Mouse (Mus musculus) forebrain, embryonic 13.5 days (tissue): ENCODE data around the gene Mrpl21. TPM values are rescaled to one million over a fixed set of nuclear protein-coding genes. Genes with fewer than 3 reads are reported as not detected.

Experiments used
- ATAC-seq: fragments of 200-750 bp; cut with Nextera tagmentation; 2 replicates; pipeline ENCODE4 v1.8.0; 2017
- H3K27ac ChIP-seq: fragments of 300-500 bp; sonication (generic); 2 replicates; pipeline ENCODE4 v1.5.1; 2015; ENCODE audit warnings: inconsistent platforms, mild to moderate bottlenecking, moderate library complexity
- H3K27me3 ChIP-seq: fragments of 300-500 bp; sonication (generic); 2 replicates; pipeline ENCODE4 v1.6.1; 2015; ENCODE audit warnings: mild to moderate bottlenecking, inconsistent platforms
- H3K36me3 ChIP-seq: fragments of 300-500 bp; sonication (generic); 2 replicates; pipeline ENCODE4 v1.6.1; 2015; ENCODE audit warnings: mild to moderate bottlenecking, inconsistent platforms; ENCODE audit not compliant: poor library complexity, severe bottlenecking
- H3K4me1 ChIP-seq: fragments of 300-500 bp; sonication (generic); 2 replicates; pipeline ENCODE4 v1.6.1; 2015; ENCODE audit warnings: inconsistent platforms
- H3K4me2 ChIP-seq: fragments of 300-500 bp; sonication (generic); 2 replicates; pipeline ENCODE4 v1.6.1; 2015; ENCODE audit warnings: inconsistent platforms, mild to moderate bottlenecking, moderate library complexity
- H3K4me3 ChIP-seq: fragments of 300-500 bp; sonication (generic); 2 replicates; pipeline ENCODE4 v1.5.1; 2015; ENCODE audit warnings: mild to moderate bottlenecking, inconsistent platforms
- H3K9ac ChIP-seq: fragments of 300-500 bp; sonication (generic); 2 replicates; pipeline ENCODE4 v1.6.1; 2015; ENCODE audit warnings: mild to moderate bottlenecking, inconsistent platforms
- H3K9me3 ChIP-seq: fragments of 300-500 bp; sonication (generic); replicated peaks from 2 replicates; pipeline ENCODE4 v1.6.1; 2016; ENCODE audit warnings: inconsistent platforms
- WGBS: fragments of 180-500 bp; shearing (Covaris S2); methylation state at CpG from one replicate; pipeline ENCODE4 v1.1.7; 2015; 5-methylcytosine and 5-hydroxymethylcytosine counted together
- microRNA-seq: library from miRNA; unstranded; fragments of <30 nt; microRNA quantifications from one replicate; pipeline ENCODE4, GENCODE M21; 2016
- polyA plus RNA-seq: library from polyadenylated mRNA; unstranded; fragments of >200 nt; fragmentation: Nextera tagmentation; extraction: Ambion mirVana; gene quantifications from 2 replicates; pipeline ENCODE4 v1.2.1, GENCODE M21; 2015

Gene Mrpl21
- polyA plus RNA-seq, 1 experiment from 2014 or later: 133 TPM

DNA sequence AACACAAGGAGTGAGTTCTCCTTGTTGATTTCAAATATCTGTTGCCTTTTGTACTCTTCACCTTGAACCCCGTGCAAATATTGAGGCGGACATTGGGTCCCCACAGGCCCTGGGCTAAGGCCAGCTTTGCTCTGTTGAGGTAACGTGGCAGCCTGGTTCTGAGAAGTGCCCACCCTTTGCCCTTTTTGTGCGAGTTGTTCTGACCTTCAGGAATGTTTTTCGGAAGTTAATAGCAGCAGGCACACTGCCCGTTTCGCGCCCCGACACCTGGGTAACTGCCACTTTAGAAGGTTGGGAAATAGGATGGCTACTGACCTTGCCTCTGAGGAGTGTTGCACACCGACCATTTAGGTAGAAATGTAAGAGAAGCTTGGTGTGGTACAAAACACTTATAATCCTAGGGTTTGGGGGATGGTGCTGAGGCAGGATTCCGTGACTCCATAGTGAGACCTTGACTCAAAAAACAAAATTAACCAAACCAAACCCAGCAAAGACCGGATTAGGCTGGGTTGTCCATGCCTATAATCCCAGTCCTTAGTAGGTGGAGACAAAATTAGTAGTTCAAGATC, 43.9 kb downstream of the Mrpl21 start:
- no peaks in the 10 kb centered on the region for H3K36me3 ChIP-seq
- WGBS: 85% methylated on average over 12 of the region's 12 CpGs
- no peak overlapping the region; the same call in 1 of the 2 replicates for H3K27ac ChIP-seq
- no peak for ATAC-seq
- H3K4me2 ChIP-seq: peak overlapping the region; percentile 96; the same call in 1 of the 2 replicates
- no peak overlapping the region for H3K4me3 ChIP-seq
- H3K9me3 ChIP-seq: no peaks in the 10 kb centered on the region
- peaks cover 40% of the 10 kb centered on the region for H3K4me1 ChIP-seq
- peaks cover 28% of the 10 kb centered on the region for H3K27me3 ChIP-seq
- no peak overlapping the region for H3K9ac ChIP-seq

DNA sequence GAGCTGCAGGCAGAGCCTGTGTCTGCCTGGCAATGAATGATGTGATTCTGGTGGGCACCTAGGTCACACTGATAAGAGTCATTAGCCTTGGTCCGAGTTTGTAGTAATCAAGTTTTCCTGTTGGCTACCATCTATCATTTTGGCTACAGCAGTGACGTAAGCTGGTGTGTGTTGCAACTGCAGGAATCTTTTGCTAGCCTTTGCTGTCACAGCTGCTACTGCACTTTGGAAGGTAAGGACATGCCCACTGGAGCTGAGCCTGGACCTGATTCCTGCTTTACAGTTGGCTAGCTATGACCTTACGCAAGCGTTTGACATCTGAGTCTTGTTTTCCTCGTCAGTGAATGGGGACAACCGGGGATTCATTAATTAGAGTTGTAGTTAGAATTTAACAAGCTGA, 50.5 kb downstream of the Mrpl21 start:
- Histone ChIP-seq H3K27me3 (no peaks in the 10 kb centered on the region), H3K27ac (no peak overlapping the region), H3K9ac (no peak overlapping the region), H3K4me3 (no peak overlapping the region), H3K36me3 (no peaks in the 10 kb centered on the region), H3K4me1 (peaks cover 11% of the 10 kb centered on the region), H3K4me2 (no peak overlapping the region), H3K9me3 (no peaks in the 10 kb centered on the region)
- 71% methylated on average over 6 of the region's 6 CpGs for WGBS
- ATAC-seq: no peak

DNA sequence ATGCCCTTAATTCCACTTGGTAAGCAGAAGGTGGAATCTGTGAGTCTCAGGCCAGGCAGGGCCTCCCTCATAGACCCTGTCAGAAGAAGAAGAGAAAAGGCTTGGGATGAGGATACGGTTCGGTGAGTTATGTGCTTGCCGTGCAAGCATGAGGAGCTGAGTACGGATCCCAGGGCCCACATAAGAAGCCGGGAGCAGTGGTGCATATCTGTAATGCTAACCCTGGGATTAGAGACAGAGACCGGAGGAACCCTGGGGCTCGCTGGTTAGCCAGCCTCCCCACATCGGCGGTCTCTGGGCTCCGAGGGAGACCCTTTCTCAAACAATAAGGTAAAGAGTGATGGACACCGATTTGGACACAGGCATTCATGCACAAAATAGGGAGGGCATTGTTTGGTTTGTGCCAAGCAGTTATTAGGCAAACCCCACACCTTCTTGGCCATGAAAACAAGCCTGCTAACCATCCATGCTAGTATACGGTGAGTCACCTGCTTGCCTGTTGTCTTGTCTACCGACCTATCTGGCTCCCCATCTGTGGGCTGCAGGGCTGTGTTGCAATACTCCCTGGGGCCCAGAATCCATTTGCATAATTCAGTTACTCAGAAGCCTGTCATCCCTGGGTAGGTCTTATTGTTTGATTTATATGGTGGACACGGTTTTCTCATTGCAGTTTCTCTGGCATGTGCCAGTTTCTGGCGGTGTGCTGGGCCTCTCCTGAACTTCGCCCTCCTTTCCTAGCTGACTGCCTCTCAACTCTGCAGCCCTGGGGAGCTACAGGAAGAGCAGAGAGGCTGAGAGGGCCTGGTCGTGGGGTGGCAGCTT, 51.2 kb downstream of the Mrpl21 start:
- no peak for ATAC-seq
- no peak overlapping the region for H3K4me2 ChIP-seq
- peaks cover 11% of the 10 kb centered on the region for H3K4me1 ChIP-seq
- no peaks in the 10 kb centered on the region for H3K36me3 ChIP-seq
- no peak overlapping the region for H3K9ac ChIP-seq
- H3K9me3 ChIP-seq: no peaks in the 10 kb centered on the region
- H3K27ac ChIP-seq: no peak overlapping the region
- WGBS: 46% methylated on average over 17 of the region's 17 CpGs
- H3K4me3 ChIP-seq: no peak overlapping the region
- H3K27me3 ChIP-seq: no peaks in the 10 kb centered on the region

DNA sequence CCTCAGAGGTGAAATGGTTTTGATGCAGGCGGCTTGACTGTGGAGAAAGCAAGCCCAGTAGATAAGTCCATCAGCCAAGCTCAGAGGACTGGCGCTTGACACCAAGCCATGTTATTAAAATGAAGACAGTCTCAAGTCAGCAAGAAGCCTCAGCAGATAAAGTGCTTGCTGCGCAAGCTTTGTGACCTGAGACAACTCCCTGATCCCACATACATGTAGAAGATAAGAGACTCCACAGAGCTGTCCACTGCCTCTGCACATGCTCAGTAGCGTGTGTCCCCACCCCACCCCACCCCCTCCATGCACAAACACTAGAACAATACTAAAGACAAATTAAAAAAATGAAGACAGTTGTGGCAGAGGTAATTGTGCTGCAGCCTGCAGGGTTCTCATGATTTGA, 51.8 kb downstream of the Mrpl21 start:
- no peak overlapping the region for H3K27ac ChIP-seq

DNA sequence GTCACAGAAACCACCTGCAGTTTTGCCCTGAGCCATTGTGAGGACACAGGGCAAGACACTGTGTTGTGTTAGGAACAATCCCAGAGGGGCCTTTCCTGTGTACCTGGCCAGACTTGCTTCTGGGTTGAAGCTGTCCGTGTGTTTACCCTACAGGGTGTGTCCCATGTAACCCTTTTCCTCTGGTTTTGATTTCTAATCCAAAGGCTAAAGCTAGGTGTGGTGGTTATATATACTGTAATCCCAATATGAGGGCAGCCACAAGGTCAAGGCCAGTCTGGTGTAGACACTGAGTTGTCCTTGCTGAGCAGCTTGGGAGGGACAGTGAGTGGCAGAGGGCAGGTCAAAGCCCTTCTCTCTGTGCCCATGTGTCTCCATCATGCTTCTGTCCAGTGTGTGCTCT, 53.2 kb downstream of the Mrpl21 start:
- no peaks in the 10 kb centered on the region for H3K36me3 ChIP-seq
- H3K4me1 ChIP-seq: peaks cover 11% of the 10 kb centered on the region
- 85% methylated on average over 1 of the region's 1 CpGs for WGBS
- H3K27me3 ChIP-seq: no peaks in the 10 kb centered on the region
- no peak overlapping the region for H3K9ac ChIP-seq
- H3K4me3 ChIP-seq: no peak overlapping the region
- no peaks in the 10 kb centered on the region for H3K9me3 ChIP-seq
- ATAC-seq: no peak
- no peak overlapping the region for H3K27ac ChIP-seq
- H3K4me2 ChIP-seq: no peak overlapping the region

More for the DNA sequence above, 51.8 kb downstream of the Mrpl21 start:
- Histone ChIP-seq H3K4me1 (peaks cover 11% of the 10 kb centered on the region), H3K9ac (no peak overlapping the region), H3K9me3 (no peaks in the 10 kb centered on the region), H3K4me3 (no peak overlapping the region), H3K27me3 (no peaks in the 10 kb centered on the region), H3K4me2 (no peak overlapping the region), H3K36me3 (no peaks in the 10 kb centered on the region)
- 90% methylated on average over 4 of the region's 4 CpGs for WGBS
- no peak for ATAC-seq

DNA sequence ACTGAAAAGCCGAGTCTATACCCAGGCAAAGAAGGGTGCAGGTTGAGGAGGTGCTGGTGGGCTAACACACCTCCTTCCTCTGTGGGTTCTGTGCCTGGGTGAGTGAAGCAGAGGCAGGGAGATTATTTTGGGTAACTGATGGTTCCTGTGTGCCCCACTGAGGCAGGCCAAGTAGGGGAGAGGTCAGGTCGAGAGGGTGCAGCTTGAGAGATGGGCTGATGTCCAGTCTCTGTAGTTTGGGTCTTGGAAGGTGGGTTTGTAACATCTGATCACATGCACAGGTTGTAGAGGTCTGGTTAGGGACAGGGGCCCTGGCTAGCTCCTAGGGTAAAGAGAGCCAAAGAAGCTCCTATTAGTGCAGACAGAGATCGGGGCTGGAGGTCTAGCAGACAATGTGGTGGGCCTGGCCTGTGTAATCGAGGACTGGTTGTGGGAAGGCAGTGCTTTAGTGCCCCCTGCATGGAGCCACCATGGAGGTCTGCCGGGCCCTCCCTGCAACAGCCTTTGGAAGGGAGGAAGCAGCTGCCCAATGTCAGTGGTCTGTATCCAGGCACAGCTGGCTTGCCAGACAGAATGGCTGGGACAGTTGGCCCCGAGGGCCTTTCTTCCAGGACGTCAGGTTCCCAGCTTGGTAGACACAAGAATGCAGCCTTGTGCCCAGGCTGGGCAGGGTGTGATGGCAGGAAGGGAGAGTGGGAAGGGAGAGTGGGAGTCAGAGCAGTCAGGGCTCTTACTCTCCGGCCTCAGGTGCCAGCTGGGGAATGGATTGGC, 54.0 kb downstream of the Mrpl21 start:
- Histone ChIP-seq H3K9ac (no peak overlapping the region), H3K27ac (no peak overlapping the region), H3K4me2 (no peak overlapping the region), H3K27me3 (no peaks in the 10 kb centered on the region), H3K4me1 (peaks cover 11% of the 10 kb centered on the region), H3K9me3 (no peaks in the 10 kb centered on the region), H3K4me3 (no peak overlapping the region), H3K36me3 (no peaks in the 10 kb centered on the region)
- no peak for ATAC-seq
- 73% methylated on average over 8 of the region's 8 CpGs for WGBS

DNA sequence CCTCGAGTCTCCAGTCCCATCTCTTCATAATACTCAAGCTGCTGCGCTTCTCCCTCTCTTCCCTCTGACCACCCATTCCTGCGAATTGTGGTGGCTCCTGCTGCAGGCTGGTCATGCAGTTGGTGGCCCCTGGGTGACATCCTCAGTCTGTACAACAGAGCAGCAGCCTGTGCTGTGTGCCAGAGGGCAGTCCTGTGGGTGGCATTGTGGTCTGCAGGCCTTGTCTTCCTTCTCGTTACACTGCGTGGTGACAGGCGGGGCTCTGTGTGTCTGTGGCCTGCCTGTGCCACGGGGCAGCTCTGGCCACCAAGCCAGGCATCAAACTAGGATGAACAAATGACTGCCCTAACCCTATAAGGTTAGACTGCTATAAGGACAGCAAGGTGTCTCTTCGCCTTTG, 56.5 kb downstream of the Mrpl21 start:
- no peaks in the 10 kb centered on the region for H3K27me3 ChIP-seq
- H3K4me1 ChIP-seq: peaks cover 10% of the 10 kb centered on the region
- no peak overlapping the region for H3K4me3 ChIP-seq
- WGBS: 90% methylated on average over 8 of the region's 8 CpGs
- H3K36me3 ChIP-seq: no peaks in the 10 kb centered on the region
- ATAC-seq: no peak
- no peak overlapping the region for H3K27ac ChIP-seq
- no peak overlapping the region for H3K9ac ChIP-seq
- H3K9me3 ChIP-seq: no peaks in the 10 kb centered on the region
- no peak overlapping the region for H3K4me2 ChIP-seq

DNA sequence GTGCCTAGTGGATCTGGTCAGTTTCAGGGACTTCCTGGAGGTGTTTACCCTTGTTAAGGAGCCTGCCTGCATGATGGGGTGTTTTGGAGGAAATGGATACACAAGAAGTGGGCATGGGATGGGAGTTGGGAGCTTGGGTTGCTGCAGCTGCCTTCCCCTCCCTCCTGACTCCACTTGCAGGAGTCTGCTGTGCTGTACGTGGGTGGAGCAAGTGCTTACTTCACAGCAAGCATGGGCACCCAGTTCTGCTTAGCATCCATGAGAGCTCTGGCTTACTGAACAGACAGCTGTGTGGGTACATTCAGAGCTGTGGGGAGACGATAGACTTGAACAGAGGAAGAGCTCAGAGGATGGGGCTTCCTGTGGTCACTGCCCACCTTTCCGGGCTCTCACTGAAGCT, 58.3 kb downstream of the Mrpl21 start:
- 80% methylated on average over 3 of the region's 3 CpGs for WGBS
- ATAC-seq: no peak
- no peak overlapping the region for H3K9ac ChIP-seq

More for the DNA sequence above, 58.3 kb downstream of the Mrpl21 start:
- H3K4me3 ChIP-seq: no peak overlapping the region
- H3K4me1 ChIP-seq: peaks cover 14% of the 10 kb centered on the region; the same call in 1 of the 2 replicates
- no peaks in the 10 kb centered on the region for H3K9me3 ChIP-seq
- H3K27me3 ChIP-seq: no peaks in the 10 kb centered on the region
- no peak overlapping the region for H3K27ac ChIP-seq
- H3K4me2 ChIP-seq: no peak overlapping the region
- no peaks in the 10 kb centered on the region for H3K36me3 ChIP-seq

Small RNA genes within 50 kb of the gene (microRNA-seq; reads per million reads assigned to microRNA genes)
- gene Mir6984: not detected

Other genes starting within 250 kb of the Mrpl21 start
- 10.6 and 12.3 TPM in 2 replicates for gene Ighmbp2, start 116 bp downstream of the Mrpl21 start, polyA plus RNA-seq
- gene Cpt1a, start 39.4 kb downstream of the Mrpl21 start, polyA plus RNA-seq: 11.0 and 12.2 TPM in 2 replicates
- 0.21 and 0.30 TPM in 2 replicates for gene Tesmin, start 106.0 kb downstream of the Mrpl21 start, polyA plus RNA-seq
- gene Gal, start 131.6 kb downstream of the Mrpl21 start, polyA plus RNA-seq: 2.4 and 2.8 TPM in 2 replicates